Mouse (Mus musculus): ENCODE measurements around the gene Inca1.

DNA sequence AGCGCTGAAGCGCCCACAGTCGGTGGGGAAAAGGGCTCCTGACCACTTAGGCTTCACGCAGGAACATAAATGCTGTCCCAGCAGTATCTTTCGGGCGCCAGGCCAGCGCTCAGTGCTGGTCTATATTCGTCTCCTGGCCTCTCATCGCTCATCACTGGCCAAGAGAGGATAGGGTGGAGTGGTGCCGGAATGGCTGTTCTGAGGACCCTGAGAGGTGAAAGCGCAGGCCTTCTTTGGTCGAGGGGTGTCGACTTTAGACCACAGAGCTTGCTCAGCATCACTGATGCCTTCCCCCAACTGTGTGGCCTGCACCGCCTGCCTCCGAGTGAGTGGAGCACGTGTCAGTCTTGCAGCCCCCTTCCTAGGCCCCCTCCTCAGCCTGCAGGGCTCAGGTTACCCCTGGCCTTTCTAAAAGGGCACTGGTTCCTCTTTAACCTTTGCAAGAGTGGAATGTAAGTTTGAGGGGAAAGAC is 43.5 kb downstream of the Inca1 start:
- TF ChIP-seq POLR2A (IDR thresholded peaks at IDR 0.05; ENCODE audit: low read depth, low read length) (no peak; the same call in 1 of the 2 replicates), CTCF (IDR thresholded peaks at IDR 0.05; ENCODE audit: borderline replicate concordance, insufficient read depth, low read length) (no peak)
